Mouse (Mus musculus) limb, embryonic 14.5 days (tissue): ENCODE measurements around the gene Sox5. TPM values are rescaled to one million over a fixed set of nuclear protein-coding genes. Genes with fewer than 3 reads are reported as not detected.

Experiments
- ATAC-seq: fragments of 200-750 bp; cut with Nextera tagmentation; 2 replicates; pipeline ENCODE4 v1.8.0; 2017; ENCODE audit warnings: low read depth, moderate number of reproducible peaks, moderate TSS enrichment; ENCODE audit not compliant: low FRiP score
- DNase-seq: peaks from one replicate; pipeline ENCODE4 v3.0.0-alpha.2; 2015; ENCODE audit warnings: low spot score
- H3K27ac ChIP-seq: fragments of 300-500 bp; sonication (generic); replicated peaks from 2 replicates; pipeline ENCODE4 v1.5.1; 2014; ENCODE audit warnings: low read depth, mild to moderate bottlenecking, low read length, moderate library complexity, mixed read lengths
- H3K27me3 ChIP-seq: fragments of 300-500 bp; sonication (generic); 2 replicates; pipeline ENCODE4 v1.6.1; 2014; ENCODE audit warnings: low read length, mixed read lengths; ENCODE audit not compliant: control insufficient read depth, insufficient read depth
- H3K36me3 ChIP-seq: fragments of 300-500 bp; sonication (generic); 2 replicates; pipeline ENCODE4 v1.6.1; 2014; ENCODE audit warnings: mild to moderate bottlenecking, low read length, moderate library complexity, mixed read lengths; ENCODE audit not compliant: control insufficient read depth, insufficient read depth
- H3K4me1 ChIP-seq: fragments of 300-500 bp; sonication (generic); 2 replicates; pipeline ENCODE4 v1.6.1; 2014; ENCODE audit warnings: antibody characterized with exemption, low read length, mixed read lengths; ENCODE audit not compliant: control insufficient read depth, insufficient read depth
- H3K4me2 ChIP-seq: fragments of 300-500 bp; sonication (generic); replicated peaks from 2 replicates; pipeline ENCODE4 v1.6.1; 2014; ENCODE audit warnings: low read depth, mild to moderate bottlenecking, low read length, moderate library complexity; ENCODE audit not compliant: severe bottlenecking
- H3K4me3 ChIP-seq: fragments of 300-500 bp; sonication (generic); replicated peaks from 2 replicates; pipeline ENCODE4 v1.5.1; 2014; ENCODE audit warnings: low read length
- H3K9ac ChIP-seq: fragments of 300-500 bp; sonication (generic); 2 replicates; pipeline ENCODE4 v1.6.1; 2014; ENCODE audit warnings: mild to moderate bottlenecking, low read depth, low read length, moderate library complexity; ENCODE audit not compliant: severe bottlenecking
- H3K9me3 ChIP-seq: fragments of 300-500 bp; sonication (generic); 2 replicates; pipeline ENCODE4 v1.6.1; 2016; ENCODE audit warnings: low read length; ENCODE audit not compliant: control insufficient read depth
- POLR2A ChIP-seq: fragments of 200-500 bp; IDR thresholded peaks from 2 replicates; pipeline ENCODE4 v1.8.0; 2012; ENCODE audit warnings: inconsistent platforms, mild to moderate bottlenecking, moderate library complexity, borderline replicate concordance; ENCODE audit not compliant: insufficient read depth, insufficient read length; ENCODE audit errors: extremely low read depth
- WGBS: fragments of 180-500 bp; shearing (Covaris S2); extraction: QIAGEN DNeasy Blood & Tissue Kit; methylation state at CpG from one replicate; pipeline ENCODE4 v1.1.7; 2014; 5-methylcytosine and 5-hydroxymethylcytosine counted together
- polyA plus RNA-seq, 2 experiments: library from polyadenylated mRNA; depleted of rRNA in 1 of 2; stranded (reverse) in 1 of 2; unstranded in 1 of 2; fragments of >200 nt; fragmentation: Nextera tagmentation in 1 of 2; extraction: Ambion mirVana in 1 of 2; gene quantifications; 2 replicates each; pipeline versions ENCODE4 v1.2.1 to v1.2.3; 2012 to 2014

Sox5 gene
- polyA plus RNA-seq, 2 experiments = 20.6 to 32.8 TPM

GRCm38 (mm10) chr6:143903981-143904692, 877.6 kb downstream of the Sox5 start:
- Histone ChIP-seq H3K4me3 (no peak overlapping the region), H3K4me2 (no peak overlapping the region), H3K9ac (no peak overlapping the region), H3K9me3 (no peaks in the 10 kb centered on the region), H3K27ac (no peak overlapping the region), H3K36me3 (peaks cover 4% of the 10 kb centered on the region; the same call in 1 of the 2 replicates), H3K4me1 (no peaks in the 10 kb centered on the region), H3K27me3 (no peaks in the 10 kb centered on the region)
- ATAC-seq (no peak), DNase-seq (no peak)
- 67% methylated on average over 10 of the region's 10 CpGs for WGBS
- TF ChIP-seq POLR2A = no peak

- Histone ChIP-seq H3K27ac (no peak overlapping the region), H3K27me3 (no peaks in the 10 kb centered on the region), H3K36me3 (peaks cover 4% of the 10 kb centered on the region; the same call in 1 of the 2 replicates), H3K9ac (no peak overlapping the region), H3K4me1 (no peaks in the 10 kb centered on the region), H3K9me3 (no peaks in the 10 kb centered on the region), H3K4me2 (no peak overlapping the region), H3K4me3 (no peak overlapping the region)
- 88% methylated on average over 4 of the region's 4 CpGs for WGBS
- DNase-seq (no peak), ATAC-seq (no peak)
- TF ChIP-seq POLR2A = no peak
Observed at GRCm38 (mm10) chr6:143900871-143901270, 880.9 kb downstream of the Sox5 start.

DNA sequence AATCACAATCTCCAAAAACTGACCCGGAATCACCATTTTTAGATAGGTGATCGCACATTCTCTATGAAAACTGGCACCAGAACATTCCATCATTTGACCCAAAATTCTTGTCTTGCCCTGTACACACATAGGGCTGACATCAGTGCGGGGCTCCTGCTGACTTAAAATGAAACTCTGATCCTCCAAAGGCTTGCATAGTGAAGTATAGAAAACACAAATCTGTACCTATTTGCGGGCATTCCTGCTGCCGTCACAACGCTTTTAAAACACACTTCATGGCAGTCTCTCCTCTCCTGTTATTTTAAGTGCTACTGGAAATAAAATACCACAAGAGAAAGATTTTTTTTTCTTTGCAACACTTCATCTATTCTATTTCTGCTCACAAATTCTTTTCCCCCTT, 886.7 kb downstream of the Sox5 start:
- DNase-seq (no peak), ATAC-seq (no peak)
- TF ChIP-seq POLR2A = no peak
- no peaks in the 10 kb centered on the region for H3K4me1 ChIP-seq
- H3K36me3 ChIP-seq = no peaks in the 10 kb centered on the region
- no peak overlapping the region for H3K27ac ChIP-seq
- H3K4me3 ChIP-seq = no peak overlapping the region
- H3K9ac ChIP-seq = no peak overlapping the region
- H3K4me2 ChIP-seq = no peak overlapping the region
- no peaks in the 10 kb centered on the region for H3K27me3 ChIP-seq
- H3K9me3 ChIP-seq = no peaks in the 10 kb centered on the region
- WGBS = 74% methylated on average over 6 of the region's 6 CpGs

DNA sequence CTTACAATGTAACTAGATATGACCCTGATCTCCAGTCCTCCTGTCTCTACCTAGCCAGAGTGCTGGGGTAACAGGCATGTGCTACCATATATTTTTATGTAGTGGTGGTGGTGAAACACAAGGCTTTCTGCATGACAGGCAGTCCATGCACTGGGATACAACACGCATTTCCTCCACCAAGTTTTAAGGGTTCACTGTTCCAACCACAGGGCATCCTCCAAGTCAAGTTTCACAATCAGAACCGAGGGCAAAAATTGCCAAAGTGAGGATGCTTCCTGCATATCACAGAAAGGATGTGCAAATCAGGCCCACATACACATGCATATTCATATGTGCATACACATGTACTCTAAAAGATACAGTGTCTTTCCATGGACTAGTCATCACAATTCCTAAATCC, 888.9 kb downstream of the Sox5 start:
- ATAC-seq = no peak

GRCm38 (mm10) chr6:143888556-143888955, 893.2 kb downstream of the Sox5 start:
- WGBS = 31% methylated on average over 7 of the region's 7 CpGs
- Histone ChIP-seq H3K9ac (no peak overlapping the region), H3K4me2 (no peak overlapping the region), H3K27me3 (no peaks in the 10 kb centered on the region), H3K9me3 (no peaks in the 10 kb centered on the region), H3K4me1 (no peaks in the 10 kb centered on the region), H3K36me3 (no peaks in the 10 kb centered on the region), H3K4me3 (no peak overlapping the region), H3K27ac (no peak overlapping the region)
- DNase-seq (no peak), ATAC-seq (no peak)
- no peak for TF ChIP-seq POLR2A

More for the DNA sequence above, 888.9 kb downstream of the Sox5 start:
- Histone ChIP-seq H3K4me1 (no peaks in the 10 kb centered on the region), H3K4me2 (no peak overlapping the region), H3K4me3 (no peak overlapping the region), H3K27me3 (no peaks in the 10 kb centered on the region), H3K9ac (no peak overlapping the region), H3K36me3 (no peaks in the 10 kb centered on the region), H3K9me3 (no peaks in the 10 kb centered on the region), H3K27ac (no peak overlapping the region)
- TF ChIP-seq POLR2A = no peak
- no peak for DNase-seq
- 87% methylated on average over 2 of the region's 2 CpGs for WGBS
